Mouse (Mus musculus): ENCODE measurements at regions not wholly inside any gene's neighbourhood (a gene's known extent, or its start where the extent isn't known, plus 50 kb on each side); places are given as distances from the start of the nearest gene placed in this dataset.
A peak's percentile ranks its signal among the peaks of the same experiment; 100 is the strongest.

DNA sequence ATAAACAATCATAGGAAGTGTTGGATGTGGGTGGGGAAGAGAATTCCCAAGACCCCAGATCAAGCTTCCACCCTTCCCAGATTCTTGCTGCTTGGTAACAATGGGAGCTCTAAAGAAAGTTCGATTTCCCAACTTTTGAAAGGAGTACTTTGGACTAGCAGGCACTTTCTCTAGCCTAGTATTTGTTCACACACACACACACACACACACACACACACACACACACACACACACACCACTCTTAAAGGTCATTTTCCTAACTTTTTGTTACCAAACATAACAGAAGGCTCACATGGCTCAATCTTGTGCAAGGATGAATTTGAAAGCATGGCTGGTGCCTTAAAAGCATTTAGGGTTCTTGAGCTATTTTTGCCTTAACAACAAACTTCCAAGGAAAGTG, 71.6 kb upstream of the Pgrmc2 start:
- TF ChIP-seq EP300 (IDR thresholded peaks at IDR 0.05; ENCODE audit: insufficient read depth, low read depth, low read length) (no peak), CTCF (IDR thresholded peaks at IDR 0.05; ENCODE audit: low read depth, low read length) (no peak), POLR2A (IDR thresholded peaks at IDR 0.05; ENCODE audit: insufficient read depth, low read length) (no peak)
- no peak overlapping the region for H3K27ac ChIP-seq (ENCODE audit: insufficient read depth, low read length)

DNA sequence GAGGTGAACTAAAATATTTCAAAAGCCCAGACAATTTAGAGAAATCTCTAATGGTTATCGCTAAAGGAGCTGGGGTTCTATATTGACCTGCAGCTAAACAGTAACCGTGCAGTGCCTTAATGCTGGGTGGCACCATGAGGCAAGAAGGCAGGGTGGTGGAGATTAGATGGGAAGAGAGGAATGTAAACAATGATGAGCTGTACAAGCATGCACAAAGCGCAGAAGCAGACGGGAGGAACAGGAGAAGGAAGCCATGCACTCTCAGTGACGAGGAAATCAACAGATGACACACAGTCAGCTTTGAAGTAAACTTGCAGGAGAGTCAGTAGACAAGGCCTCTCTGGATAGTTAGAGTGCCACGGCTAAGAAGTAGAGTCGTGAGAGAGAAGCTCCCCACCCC, 69.1 kb upstream of the Pgrmc2 start:
- Histone ChIP-seq H3K4me1 (ENCODE audit: control insufficient read depth, insufficient read depth, low read length) (no peaks in the 10 kb centered on the region), H3K4me3 (ENCODE audit: low read depth, low read length) (no peak overlapping the region), H3K9me3 (replicated peaks; ENCODE audit: control insufficient read depth, insufficient read depth, low read length, poor library complexity, severe bottlenecking) (no peaks in the 10 kb centered on the region), H3K27me3 (ENCODE audit: control insufficient read depth, insufficient read depth, low read length, poor library complexity, severe bottlenecking) (no peaks in the 10 kb centered on the region), H3K27ac (ENCODE audit: insufficient read depth, low read length) (no peak overlapping the region), H3K36me3 (ENCODE audit: control insufficient read depth, insufficient read depth, low read length, poor library complexity, severe bottlenecking) (no peaks in the 10 kb centered on the region), H3K9ac (ENCODE audit: low read depth, poor library complexity, severe bottlenecking) (no peak overlapping the region)
- TF ChIP-seq EP300 (IDR thresholded peaks at IDR 0.05; ENCODE audit: insufficient read depth, low read depth, low read length) (no peak), POLR2A (IDR thresholded peaks at IDR 0.05; ENCODE audit: insufficient read depth, low read length) (no peak), CTCF (IDR thresholded peaks at IDR 0.05; ENCODE audit: low read depth, low read length) (no peak)

More for the DNA sequence above, 71.6 kb upstream of the Pgrmc2 start:
- no peaks in the 10 kb centered on the region for H3K27me3 ChIP-seq (ENCODE audit: control insufficient read depth, insufficient read depth, low read length, poor library complexity, severe bottlenecking)
- no peaks in the 10 kb centered on the region for H3K9me3 ChIP-seq (replicated peaks; ENCODE audit: control insufficient read depth, insufficient read depth, low read length, poor library complexity, severe bottlenecking)
- no peaks in the 10 kb centered on the region for H3K4me1 ChIP-seq (ENCODE audit: control insufficient read depth, insufficient read depth, low read length)
- no peaks in the 10 kb centered on the region for H3K36me3 ChIP-seq (ENCODE audit: control insufficient read depth, insufficient read depth, low read length, poor library complexity, severe bottlenecking)
- no peak overlapping the region for H3K9ac ChIP-seq (ENCODE audit: low read depth, poor library complexity, severe bottlenecking)
- no peak overlapping the region for H3K4me3 ChIP-seq (ENCODE audit: low read depth, low read length)

DNA sequence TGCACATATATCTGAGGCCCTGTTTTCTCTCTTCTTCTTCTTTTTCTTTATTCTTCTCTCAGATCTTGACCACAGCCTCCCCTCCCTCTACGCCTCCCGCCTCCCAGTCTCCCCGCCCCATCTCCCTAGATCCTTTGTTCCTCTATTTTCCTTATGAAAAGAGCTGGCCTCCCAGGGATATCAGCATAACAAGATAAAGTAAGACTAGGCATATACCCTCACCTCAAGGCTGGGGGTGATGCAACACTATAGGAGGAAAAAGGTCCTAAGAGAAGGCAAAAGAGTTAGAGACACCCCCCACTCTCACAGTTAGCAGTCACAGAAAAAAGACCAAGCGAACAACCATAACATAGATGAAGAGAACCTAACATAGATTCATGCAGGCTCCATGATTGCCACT, 57.5 kb upstream of the Pgrmc2 start:
- H3K4me3 ChIP-seq (ENCODE audit: low read depth, low read length): no peak overlapping the region
- H3K9me3 ChIP-seq (replicated peaks; ENCODE audit: control insufficient read depth, insufficient read depth, low read length, poor library complexity, severe bottlenecking): peaks cover 12% of the 10 kb centered on the region
- no peaks in the 10 kb centered on the region for H3K27me3 ChIP-seq (ENCODE audit: control insufficient read depth, insufficient read depth, low read length, poor library complexity, severe bottlenecking)
- H3K36me3 ChIP-seq (ENCODE audit: control insufficient read depth, insufficient read depth, low read length, poor library complexity, severe bottlenecking): no peaks in the 10 kb centered on the region
- H3K27ac ChIP-seq (ENCODE audit: insufficient read depth, low read length): peak overlapping the region; percentile 83
- no peak overlapping the region for H3K9ac ChIP-seq (ENCODE audit: low read depth, poor library complexity, severe bottlenecking)
- TF ChIP-seq CTCF (IDR thresholded peaks at IDR 0.05; ENCODE audit: low read depth, low read length): no peak
- 0 out of 2 replicates have a peak, but pooled peaks have one; percentile 36 for TF ChIP-seq EP300 (IDR thresholded peaks at IDR 0.05; ENCODE audit: insufficient read depth, low read depth, low read length)
- no peak for TF ChIP-seq POLR2A (IDR thresholded peaks at IDR 0.05; ENCODE audit: insufficient read depth, low read length)
- H3K4me1 ChIP-seq (ENCODE audit: control insufficient read depth, insufficient read depth, low read length): peaks cover 3% of the 10 kb centered on the region

DNA sequence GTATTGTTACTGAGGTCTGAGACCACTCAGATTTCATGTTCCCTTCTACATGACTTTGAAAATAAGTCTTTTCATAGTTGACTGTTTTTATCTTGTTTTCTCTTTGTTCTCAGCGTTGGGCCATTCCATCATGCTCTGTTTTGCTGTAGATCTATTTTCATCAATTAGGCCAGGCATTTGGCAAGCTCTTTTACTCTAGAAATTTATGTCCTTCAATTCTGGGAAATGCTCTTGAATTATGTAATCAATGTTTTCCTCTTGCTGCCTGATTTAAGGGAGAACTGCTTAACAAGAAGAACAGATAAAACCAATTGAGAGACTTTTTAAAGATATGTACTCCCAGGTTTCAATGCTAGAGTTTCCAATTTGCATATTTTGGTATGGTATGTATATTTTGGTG, 55.1 kb upstream of the Pgrmc2 start:
- H3K9me3 ChIP-seq (replicated peaks; ENCODE audit: control insufficient read depth, insufficient read depth, low read length, poor library complexity, severe bottlenecking): peaks cover 9% of the 10 kb centered on the region; the same call in 1 of the 2 replicates
- no peak overlapping the region for H3K9ac ChIP-seq (ENCODE audit: low read depth, poor library complexity, severe bottlenecking)
- no peak overlapping the region for H3K4me3 ChIP-seq (ENCODE audit: low read depth, low read length)
- TF ChIP-seq CTCF (IDR thresholded peaks at IDR 0.05; ENCODE audit: low read depth, low read length): no peak
- TF ChIP-seq EP300 (IDR thresholded peaks at IDR 0.05; ENCODE audit: insufficient read depth, low read depth, low read length): no peak
- no peak for TF ChIP-seq POLR2A (IDR thresholded peaks at IDR 0.05; ENCODE audit: insufficient read depth, low read length)
- no peak overlapping the region for H3K27ac ChIP-seq (ENCODE audit: insufficient read depth, low read length)
- H3K36me3 ChIP-seq (ENCODE audit: control insufficient read depth, insufficient read depth, low read length, poor library complexity, severe bottlenecking): no peaks in the 10 kb centered on the region
- no peaks in the 10 kb centered on the region for H3K27me3 ChIP-seq (ENCODE audit: control insufficient read depth, insufficient read depth, low read length, poor library complexity, severe bottlenecking)
- H3K4me1 ChIP-seq (ENCODE audit: control insufficient read depth, insufficient read depth, low read length): peaks cover 3% of the 10 kb centered on the region

DNA sequence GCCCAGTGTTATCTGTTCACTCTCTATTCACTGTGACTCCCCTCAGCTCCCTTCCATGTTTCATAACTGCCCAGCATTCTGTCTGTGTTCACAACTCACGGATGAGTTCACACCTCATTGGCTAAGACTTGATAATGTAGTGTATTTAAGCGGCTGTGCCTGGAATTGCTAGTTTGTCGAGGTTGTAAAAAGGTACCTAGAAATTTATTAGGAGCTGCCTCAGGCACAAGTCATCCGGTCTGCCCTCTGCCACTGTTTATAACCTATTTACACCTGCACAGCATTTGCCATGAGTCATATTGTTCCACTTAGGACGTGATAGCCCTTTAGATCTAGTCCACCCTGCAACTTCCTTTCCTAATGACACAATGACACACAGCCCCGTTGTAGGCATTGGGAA, 50.0 kb upstream of the Pgrmc2 start:
- Histone ChIP-seq H3K4me1 (ENCODE audit: control insufficient read depth, insufficient read depth, low read length) (no peaks in the 10 kb centered on the region), H3K27me3 (ENCODE audit: control insufficient read depth, insufficient read depth, low read length, poor library complexity, severe bottlenecking) (no peaks in the 10 kb centered on the region), H3K27ac (ENCODE audit: insufficient read depth, low read length) (no peak overlapping the region), H3K9me3 (replicated peaks; ENCODE audit: control insufficient read depth, insufficient read depth, low read length, poor library complexity, severe bottlenecking) (no peaks in the 10 kb centered on the region; the same call in 1 of the 2 replicates), H3K9ac (ENCODE audit: low read depth, poor library complexity, severe bottlenecking) (no peak overlapping the region), H3K4me3 (ENCODE audit: low read depth, low read length) (no peak overlapping the region), H3K36me3 (ENCODE audit: control insufficient read depth, insufficient read depth, low read length, poor library complexity, severe bottlenecking) (no peaks in the 10 kb centered on the region)
- TF ChIP-seq POLR2A (IDR thresholded peaks at IDR 0.05; ENCODE audit: insufficient read depth, low read length) (no peak), CTCF (IDR thresholded peaks at IDR 0.05; ENCODE audit: low read depth, low read length) (no peak), EP300 (IDR thresholded peaks at IDR 0.05; ENCODE audit: insufficient read depth, low read depth, low read length) (no peak)
